Mouse (Mus musculus) heart, postnatal 36 days (tissue): ENCODE measurements around the gene Ppp1r13b. TPM values are rescaled to one million over a fixed set of nuclear protein-coding genes. Genes with fewer than 3 reads are reported as not detected.
A peak's percentile ranks its signal among the peaks of the same experiment; 100 is the strongest.

Source experiments
- DNase-seq, 2 experiments: peaks; one replicate each; pipeline ENCODE4 v3.0.0; 2021 to 2022
- intact Hi-C: fragments of 180-260 bp; cut with DNase I; formaldehyde crosslinking; loops from one replicate; pipeline ENCODE4 v1.15.1; 2025
- total RNA-seq, 2 experiments: library from RNA; stranded (reverse); gene quantifications; 2 replicates each; pipeline ENCODE4 v1.2.3; 2021

The Ppp1r13b gene
- total RNA-seq, 2 experiments from 2014 or later = 19.7 to 20.3 TPM

- intact Hi-C loops = no loop called here
- no peak for DNase-seq
These were observed 15.2 kb upstream of the Ppp1r13b start for GRCm38 (mm10) chr12:111923117-111923516.

- intact Hi-C loops = no loop called here
- DNase-seq = no peak
These were observed 12.1 kb upstream of the Ppp1r13b start for GRCm38 (mm10) chr12:111920046-111920445.

GRCm38 (mm10) chr12:111916514-111917217, 8.8 kb upstream of the Ppp1r13b start:
- no peak for DNase-seq
- intact Hi-C loops = loop anchor here (2.0 kb wide), 1 partner anchor 26 kb away; no protein-coding TSS in a partner anchor

- no peak for DNase-seq
- intact Hi-C loops = loop anchor here (2.0 kb wide), 1 partner anchor 27 kb away; no protein-coding TSS in a partner anchor
These were observed 7.9 kb upstream of the Ppp1r13b start for GRCm38 (mm10) chr12:111915781-111916180.

GRCm38 (mm10) chr12:111914031-111914430, 6.1 kb upstream of the Ppp1r13b start:
- intact Hi-C loops = no loop called here
- DNase-seq = no peak

- intact Hi-C loops = no loop called here
- DNase-seq = no peak
These were observed 4.9 kb upstream of the Ppp1r13b start for GRCm38 (mm10) chr12:111912802-111913201.

GRCm38 (mm10) chr12:111911796-111912195, 3.9 kb upstream of the Ppp1r13b start:
- no peak for DNase-seq
- intact Hi-C loops = no loop called here

GRCm38 (mm10) chr12:111911171-111911760, 3.4 kb upstream of the Ppp1r13b start:
- DNase-seq = no peak
- intact Hi-C loops = no loop called here

- DNase-seq = no peak
- intact Hi-C loops = loop anchor here (5.0 kb wide), 1 partner anchor 33 kb away; no protein-coding TSS in a partner anchor
These were observed 1.2 kb upstream of the Ppp1r13b start for GRCm38 (mm10) chr12:111908997-111909550.

GRCm38 (mm10) chr12:111907421-111907891, 454 bp downstream of the Ppp1r13b start:
- peak; percentile 67 to 77 for DNase-seq
- intact Hi-C loops = loop anchor here (5.0 kb wide), 1 partner anchor 35 kb away; no protein-coding TSS in a partner anchor

GRCm38 (mm10) chr12:111906309-111906875, 1.5 kb downstream of the Ppp1r13b start:
- DNase-seq = no peak
- intact Hi-C loops = loop anchor here (5.0 kb wide), 1 partner anchor 36 kb away; no protein-coding TSS in a partner anchor

GRCm38 (mm10) chr12:111902488-111902887, 5.4 kb downstream of the Ppp1r13b start:
- no peak for DNase-seq
- intact Hi-C loops = loop anchor here (2.0 kb wide), 1 partner anchor 20 kb away; no protein-coding TSS in a partner anchor

GRCm38 (mm10) chr12:111901105-111901875, 6.6 kb downstream of the Ppp1r13b start:
- DNase-seq = no peak

GRCm38 (mm10) chr12:111899646-111900045, 8.3 kb downstream of the Ppp1r13b start:
- DNase-seq = no peak
- intact Hi-C loops = no loop called here

More at GRCm38 (mm10) chr12:111901105-111901875, 6.6 kb downstream of the Ppp1r13b start:
- intact Hi-C loops = no loop called here

- DNase-seq = no peak
- intact Hi-C loops = no loop called here
These were observed 9.2 kb downstream of the Ppp1r13b start for GRCm38 (mm10) chr12:111898686-111899085.

- intact Hi-C loops = no loop called here
- DNase-seq = peak; percentile 39 to 44
These were observed 10.8 kb downstream of the Ppp1r13b start for GRCm38 (mm10) chr12:111896908-111897661.

- intact Hi-C loops = no loop called here
These were observed 13.8 kb downstream of the Ppp1r13b start for GRCm38 (mm10) chr12:111894082-111894481.

GRCm38 (mm10) chr12:111892981-111893380, 14.9 kb downstream of the Ppp1r13b start:
- intact Hi-C loops = no loop called here
- no peak for DNase-seq

More at GRCm38 (mm10) chr12:111894082-111894481, 13.8 kb downstream of the Ppp1r13b start:
- DNase-seq = peak; percentile 72 to 75

- intact Hi-C loops = no loop called here
- DNase-seq = no peak
These were observed 16.1 kb downstream of the Ppp1r13b start for GRCm38 (mm10) chr12:111891800-111892199.
